Mouse (Mus musculus) cerebral cortex, adult 2 months (tissue): ENCODE data around the gene Acr.

ENCODE experiments used
- WGBS: fragments of 180-500 bp; shearing (Covaris S2); methylation state at CpG from one replicate; pipeline ENCODE4 v1.1.7; 2018; 5-methylcytosine and 5-hydroxymethylcytosine counted together

Gene Acr

DNA sequence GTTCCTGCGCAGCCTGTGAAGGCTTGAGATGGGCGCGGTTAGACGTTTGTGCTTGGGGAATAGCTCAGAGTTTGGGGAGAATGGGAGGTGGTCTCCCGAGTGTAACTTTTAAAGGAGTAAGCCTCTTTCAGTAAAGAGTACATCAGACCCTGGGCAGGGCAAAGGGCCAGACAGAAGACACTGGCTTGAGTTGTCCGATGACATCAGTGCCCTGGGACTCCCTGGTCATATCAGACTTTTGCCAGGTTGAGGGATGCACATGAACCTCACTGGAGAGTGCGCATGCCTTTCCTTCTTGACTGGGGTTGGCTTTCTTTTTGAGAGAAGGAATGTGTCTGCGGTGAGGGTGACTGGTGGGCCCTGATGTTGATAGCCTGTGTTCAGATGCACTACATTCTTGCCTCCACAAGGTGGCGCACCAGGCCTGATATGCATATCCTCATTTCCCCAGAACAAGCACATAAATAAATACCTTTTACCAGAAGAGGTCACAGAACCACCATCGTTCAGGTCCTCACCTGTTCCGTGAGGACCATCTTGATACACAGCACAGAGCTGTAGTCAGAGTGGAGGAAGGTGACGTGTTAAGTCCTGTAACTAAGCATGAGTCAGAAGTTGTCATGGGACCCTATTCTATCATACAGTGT is 54.3 kb downstream of the Acr start:
- 68% methylated on average over 12 of the region's 12 CpGs for WGBS

- 38% methylated on average over 5 of the region's 5 CpGs for WGBS
Observed at GRCm38 (mm10) chr15:89622959-89623625, 55.0 kb downstream of the Acr start.

DNA sequence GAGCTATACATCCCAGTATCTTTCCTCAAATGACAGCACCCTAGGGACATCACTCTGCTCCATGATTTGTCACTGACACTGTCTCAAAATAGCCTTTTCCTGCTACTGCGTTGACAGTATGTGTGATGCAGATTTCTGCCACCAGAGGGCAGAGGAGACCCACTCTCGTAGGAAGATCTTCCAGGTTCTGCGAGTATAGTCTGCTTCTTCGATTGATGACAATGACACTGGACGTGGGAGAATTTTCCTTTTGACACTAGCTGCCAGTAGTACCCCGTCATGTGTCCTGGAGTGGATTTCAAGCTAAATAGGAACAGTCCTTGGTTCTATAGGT is 55.5 kb downstream of the Acr start:
- WGBS = 4% methylated on average over 6 of the region's 6 CpGs
